Mouse (Mus musculus): ENCODE measurements at regions not wholly inside any gene's neighbourhood (a gene's known extent, or its start where the extent isn't known, plus 50 kb on each side); places are given as distances from the start of the nearest gene placed in this dataset.

DNA sequence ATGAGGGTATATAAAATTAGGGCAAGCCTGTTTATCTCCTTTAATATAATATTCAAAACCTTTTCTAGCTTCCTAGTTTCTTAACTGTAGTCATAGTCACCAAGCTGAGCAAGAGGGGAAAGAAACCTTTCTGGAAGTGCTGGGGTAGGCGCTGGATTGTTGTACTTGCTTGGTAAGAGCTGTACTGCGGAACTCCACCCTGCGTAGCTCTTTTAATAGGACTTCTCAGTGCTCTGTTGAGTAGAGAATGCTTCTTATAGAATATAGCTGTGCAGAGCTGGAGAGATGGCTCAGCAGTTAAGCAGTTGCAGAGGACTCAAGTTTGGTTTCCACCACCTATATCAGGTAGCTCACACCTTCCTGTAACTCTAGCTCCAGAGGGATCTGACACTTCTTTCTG is 93.3 kb upstream of the Synm start:
- TF ChIP-seq CTCF (IDR thresholded peaks at IDR 0.05; ENCODE audit: low read depth) = no peak
- Histone ChIP-seq H3K27ac (ENCODE audit: low read depth, low read length) (no peak overlapping the region), H3K4me3 (ENCODE audit: low read depth, low read length) (no peak overlapping the region), H3K4me1 (ENCODE audit: insufficient read depth) (0 out of 2 replicates have a peak, but pooled peaks cover 5% of the 10 kb centered on the region), H3K36me3 (ENCODE audit: insufficient read depth) (no peaks in the 10 kb centered on the region), H3K4me2 (ENCODE audit: low read depth) (no peak overlapping the region), H3K27me3 (ENCODE audit: insufficient read depth, low read length) (no peaks in the 10 kb centered on the region), H3K9me3 (ENCODE audit: low read length) (no peaks in the 10 kb centered on the region), H3K9ac (no peak overlapping the region)
- no peak for ATAC-seq
- WGBS = 97% methylated on average over 3 of the region's 3 CpGs
- no peak for DNase-seq

DNA sequence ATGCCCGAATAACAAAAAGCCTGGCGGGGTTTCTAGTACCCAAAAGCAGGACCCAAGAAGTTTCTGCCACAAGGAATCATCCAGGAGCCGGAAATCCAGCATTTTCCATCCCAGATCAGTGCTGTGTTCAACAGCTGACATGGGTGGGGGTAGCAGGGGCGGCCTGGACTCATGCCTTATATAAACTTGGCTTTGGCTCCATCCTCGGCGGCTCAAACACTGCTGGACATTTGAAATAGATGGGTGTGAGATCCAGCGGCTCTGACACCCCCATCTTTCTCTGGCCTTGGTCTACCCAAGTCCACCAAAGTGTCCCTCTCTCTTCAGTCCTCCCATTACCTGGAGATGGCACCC is 89.9 kb upstream of the Synm start:
- ATAC-seq (peak; percentile 54), DNase-seq (no peak)
- TF ChIP-seq CTCF (IDR thresholded peaks at IDR 0.05; ENCODE audit: low read depth) = no peak
- peak overlapping the region; percentile 62 for H3K27ac ChIP-seq (ENCODE audit: low read depth, low read length)
- no peaks in the 10 kb centered on the region for H3K36me3 ChIP-seq (ENCODE audit: insufficient read depth)
- H3K4me2 ChIP-seq (ENCODE audit: low read depth) = peak overlapping the region; percentile 66
- H3K4me3 ChIP-seq (ENCODE audit: low read depth, low read length) = peak overlapping the region; percentile 55
- H3K4me1 ChIP-seq (ENCODE audit: insufficient read depth) = 0 out of 2 replicates have a peak, but pooled peaks cover 5% of the 10 kb centered on the region
- peak overlapping the region; percentile 67 for H3K9ac ChIP-seq
- H3K9me3 ChIP-seq (ENCODE audit: low read length) = no peaks in the 10 kb centered on the region
- no peaks in the 10 kb centered on the region for H3K27me3 ChIP-seq (ENCODE audit: insufficient read depth, low read length)
- WGBS = 10% methylated on average over 7 of the region's 7 CpGs

DNA sequence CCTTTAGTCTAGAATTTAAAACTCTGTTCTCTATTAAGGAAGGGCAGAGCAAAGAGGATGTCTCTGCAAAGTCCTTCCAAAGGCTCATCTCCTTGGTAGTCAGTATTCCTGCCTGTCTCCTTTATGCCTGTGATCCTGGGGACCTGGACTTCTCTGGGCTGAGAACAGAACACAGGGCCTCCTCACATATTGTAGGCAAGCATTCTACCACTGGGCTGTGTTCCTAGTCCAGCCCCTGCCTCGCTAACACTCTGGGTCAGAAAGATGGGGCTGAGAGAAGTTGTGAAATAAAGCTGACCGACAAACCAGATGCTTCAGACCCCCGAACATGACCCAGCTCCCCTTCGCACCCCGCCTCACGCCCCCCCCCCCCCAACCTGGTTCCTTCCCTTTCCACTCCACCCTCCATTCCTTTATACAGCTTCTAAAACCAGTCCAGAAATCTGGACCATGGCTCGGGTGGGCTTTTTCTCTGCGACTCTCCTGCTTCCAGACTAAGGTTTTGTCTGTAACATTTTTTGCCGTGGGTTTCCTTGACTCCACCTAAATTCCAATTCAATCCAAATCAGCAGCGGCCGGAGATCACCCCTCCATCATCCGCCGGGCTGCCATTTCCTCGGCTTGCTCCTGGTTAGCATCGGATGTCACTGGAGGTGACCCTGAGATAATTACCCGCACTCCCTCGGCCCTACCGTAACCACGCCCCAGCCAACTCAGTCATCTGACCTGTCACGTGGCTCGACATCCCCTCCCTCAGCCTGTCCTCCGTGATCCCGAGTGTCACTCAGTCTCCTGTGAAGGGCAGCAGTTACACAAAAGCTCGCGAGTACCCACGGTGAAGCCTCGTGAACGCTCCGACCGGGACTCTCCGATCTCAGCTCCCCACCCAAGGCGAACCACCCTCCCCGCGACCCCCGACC is 89.3 kb upstream of the Synm start:
- peak overlapping the region; percentile 62 for H3K27ac ChIP-seq (ENCODE audit: low read depth, low read length)
- H3K36me3 ChIP-seq (ENCODE audit: insufficient read depth) = no peaks in the 10 kb centered on the region
- H3K27me3 ChIP-seq (ENCODE audit: insufficient read depth, low read length) = no peaks in the 10 kb centered on the region
- DNase-seq (peak; percentile 77), ATAC-seq (peak; percentile 96)
- H3K9me3 ChIP-seq (ENCODE audit: low read length) = no peaks in the 10 kb centered on the region
- 4% methylated on average over 35 of the region's 35 CpGs for WGBS
- TF ChIP-seq CTCF (IDR thresholded peaks at IDR 0.05; ENCODE audit: low read depth) = no peak
- 0 out of 2 replicates have a peak, but pooled peaks cover 5% of the 10 kb centered on the region for H3K4me1 ChIP-seq (ENCODE audit: insufficient read depth)
- peak overlapping the region; percentile 55 for H3K4me3 ChIP-seq (ENCODE audit: low read depth, low read length)
- peak overlapping the region; percentile 67 for H3K9ac ChIP-seq
- peak overlapping the region; percentile 66 for H3K4me2 ChIP-seq (ENCODE audit: low read depth)

DNA sequence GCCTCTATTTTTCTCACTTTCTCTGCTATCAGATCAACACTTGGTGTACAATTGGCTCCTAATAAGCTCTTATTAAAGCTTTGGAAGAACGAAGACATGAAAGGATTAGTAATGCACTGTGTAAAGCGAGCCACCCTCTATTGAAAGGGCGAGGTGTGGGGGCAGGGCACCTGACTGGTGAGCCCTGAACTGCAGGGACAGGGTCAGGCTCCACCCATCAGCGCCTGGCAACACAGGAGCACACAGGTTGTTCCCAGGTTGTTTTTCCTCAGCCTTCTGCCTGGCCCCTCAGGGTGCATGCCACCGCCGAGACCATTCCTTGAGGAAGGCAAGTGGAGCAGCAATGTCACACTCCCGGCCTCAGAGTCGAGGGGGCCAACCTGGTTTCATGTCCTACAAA is 87.3 kb upstream of the Synm start:
- TF ChIP-seq CTCF (IDR thresholded peaks at IDR 0.05; ENCODE audit: low read depth) = no peak
- no peak overlapping the region for H3K4me2 ChIP-seq (ENCODE audit: low read depth)
- 0 out of 2 replicates have a peak, but pooled peaks cover 5% of the 10 kb centered on the region for H3K4me1 ChIP-seq (ENCODE audit: insufficient read depth)
- ATAC-seq = no peak
- no peaks in the 10 kb centered on the region for H3K36me3 ChIP-seq (ENCODE audit: insufficient read depth)
- no peak for DNase-seq
- H3K27me3 ChIP-seq (ENCODE audit: insufficient read depth, low read length) = no peaks in the 10 kb centered on the region
- H3K27ac ChIP-seq (ENCODE audit: low read depth, low read length) = no peak overlapping the region
- no peak overlapping the region for H3K4me3 ChIP-seq (ENCODE audit: low read depth, low read length)
- WGBS = 12% methylated on average over 8 of the region's 8 CpGs
- H3K9me3 ChIP-seq (ENCODE audit: low read length) = no peaks in the 10 kb centered on the region
- no peak overlapping the region for H3K9ac ChIP-seq

DNA sequence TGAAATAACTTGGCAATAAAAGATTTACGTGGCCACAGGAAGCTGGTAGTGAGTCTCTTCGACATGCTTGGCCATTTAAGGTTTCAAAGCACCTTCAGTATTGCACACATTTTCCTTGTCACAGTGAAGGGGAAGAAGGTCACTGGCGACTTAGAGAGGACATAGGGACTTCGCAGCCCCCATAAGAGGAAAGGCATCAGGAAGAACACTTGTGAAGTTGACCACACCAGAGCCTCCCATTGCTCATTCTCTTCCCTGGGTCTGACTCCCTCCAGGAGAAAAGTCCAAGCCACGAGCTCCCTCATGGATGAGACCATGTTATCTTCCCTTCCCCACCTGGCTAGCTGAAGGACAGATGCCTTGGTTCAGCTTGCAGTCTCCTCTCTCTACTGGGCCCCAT is 77.4 kb upstream of the Synm start:
- ATAC-seq (no peak), DNase-seq (no peak)
- no peaks in the 10 kb centered on the region for H3K36me3 ChIP-seq (ENCODE audit: insufficient read depth)
- no peak overlapping the region for H3K4me3 ChIP-seq (ENCODE audit: low read depth, low read length)
- TF ChIP-seq CTCF (IDR thresholded peaks at IDR 0.05; ENCODE audit: low read depth) = no peak
- H3K9ac ChIP-seq = no peak overlapping the region
- H3K4me1 ChIP-seq (ENCODE audit: insufficient read depth) = no peaks in the 10 kb centered on the region
- no peaks in the 10 kb centered on the region for H3K9me3 ChIP-seq (ENCODE audit: low read length)
- no peak overlapping the region for H3K27ac ChIP-seq (ENCODE audit: low read depth, low read length)
- no peak overlapping the region for H3K4me2 ChIP-seq (ENCODE audit: low read depth)
- 91% methylated on average over 5 of the region's 5 CpGs for WGBS
- no peaks in the 10 kb centered on the region for H3K27me3 ChIP-seq (ENCODE audit: insufficient read depth, low read length)

DNA sequence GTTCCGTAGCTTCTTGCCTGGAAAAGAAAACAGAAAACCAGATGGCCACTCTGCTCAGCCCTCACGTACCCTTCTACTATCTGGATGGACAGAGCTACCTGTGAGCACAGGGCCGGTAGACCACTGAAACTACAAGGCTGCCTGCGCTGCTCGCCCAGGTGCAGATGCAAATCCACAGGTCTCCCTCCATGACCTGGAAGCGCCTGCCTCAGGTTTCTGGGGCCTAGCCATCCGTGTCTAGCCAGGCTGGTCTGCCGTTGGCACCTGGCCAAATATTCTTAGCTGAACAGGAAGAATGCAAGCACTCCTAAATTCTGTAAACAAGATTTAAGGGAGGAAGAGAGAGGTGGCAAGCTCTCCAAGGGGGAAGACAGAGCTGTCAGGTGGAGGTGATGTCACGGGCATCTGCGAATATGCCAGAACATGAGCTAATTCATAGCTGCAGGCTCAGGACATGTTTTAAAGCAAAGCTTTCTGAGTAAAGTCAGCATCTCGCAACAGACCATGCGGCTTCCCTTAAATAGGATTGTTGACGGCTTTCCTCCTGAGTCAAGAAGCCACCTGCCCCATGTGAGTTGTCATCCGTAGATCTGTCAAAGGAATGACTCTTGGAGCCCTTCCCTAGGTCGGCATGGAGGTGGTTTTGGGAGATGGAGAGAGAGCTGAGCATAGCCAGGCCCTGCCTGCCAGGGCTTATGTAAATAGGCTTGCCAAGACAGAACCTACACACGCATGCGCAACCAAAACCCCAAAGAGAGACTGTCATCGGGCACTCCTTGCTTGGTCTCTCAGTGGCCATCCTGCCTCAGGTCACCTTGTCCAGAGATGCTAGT is 76.8 kb upstream of the Synm start:
- Histone ChIP-seq H3K27ac (ENCODE audit: low read depth, low read length) (no peak overlapping the region), H3K4me1 (ENCODE audit: insufficient read depth) (no peaks in the 10 kb centered on the region), H3K4me2 (ENCODE audit: low read depth) (no peak overlapping the region), H3K36me3 (ENCODE audit: insufficient read depth) (no peaks in the 10 kb centered on the region), H3K9ac (no peak overlapping the region), H3K9me3 (ENCODE audit: low read length) (no peaks in the 10 kb centered on the region), H3K4me3 (ENCODE audit: low read depth, low read length) (no peak overlapping the region), H3K27me3 (ENCODE audit: insufficient read depth, low read length) (no peaks in the 10 kb centered on the region)
- ATAC-seq (no peak), DNase-seq (no peak)
- WGBS = 79% methylated on average over 18 of the region's 18 CpGs
- TF ChIP-seq CTCF (IDR thresholded peaks at IDR 0.05; ENCODE audit: low read depth) = no peak

DNA sequence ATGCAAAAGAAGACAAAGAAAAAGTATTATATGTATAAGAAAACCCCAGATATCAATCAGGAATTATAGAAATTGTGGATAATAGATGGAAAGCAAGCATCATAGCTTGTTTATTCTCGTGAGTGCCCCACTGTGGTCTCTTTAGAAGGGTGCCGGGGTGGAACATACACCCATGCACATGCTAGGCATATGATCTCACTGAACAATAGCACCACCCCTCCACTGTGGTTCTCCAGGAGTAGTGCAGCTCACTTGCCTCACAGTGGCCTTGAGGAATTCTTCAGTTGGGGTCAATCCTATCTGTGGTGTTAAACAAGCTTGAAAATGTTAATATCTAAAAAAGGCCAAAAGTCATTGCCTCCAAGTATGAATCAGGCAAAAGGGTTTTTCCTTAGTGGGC is 72.2 kb upstream of the Synm start:
- Histone ChIP-seq H3K4me1 (ENCODE audit: insufficient read depth) (peaks cover 6% of the 10 kb centered on the region; the same call in 1 of the 2 replicates), H3K27ac (ENCODE audit: low read depth, low read length) (no peak overlapping the region), H3K9ac (no peak overlapping the region), H3K27me3 (ENCODE audit: insufficient read depth, low read length) (no peaks in the 10 kb centered on the region), H3K4me2 (ENCODE audit: low read depth) (no peak overlapping the region), H3K9me3 (ENCODE audit: low read length) (no peaks in the 10 kb centered on the region), H3K4me3 (ENCODE audit: low read depth, low read length) (no peak overlapping the region), H3K36me3 (ENCODE audit: insufficient read depth) (no peaks in the 10 kb centered on the region)
- ATAC-seq (no peak; the same call in 1 of the 2 replicates), DNase-seq (no peak)
- WGBS = 78% methylated on average over 2 of the region's 2 CpGs
- TF ChIP-seq CTCF (IDR thresholded peaks at IDR 0.05; ENCODE audit: low read depth) = peak; percentile 39
